Comparison of ENCODE assay signal across 8 mouse cellular contexts in the genomic region with DNA sequence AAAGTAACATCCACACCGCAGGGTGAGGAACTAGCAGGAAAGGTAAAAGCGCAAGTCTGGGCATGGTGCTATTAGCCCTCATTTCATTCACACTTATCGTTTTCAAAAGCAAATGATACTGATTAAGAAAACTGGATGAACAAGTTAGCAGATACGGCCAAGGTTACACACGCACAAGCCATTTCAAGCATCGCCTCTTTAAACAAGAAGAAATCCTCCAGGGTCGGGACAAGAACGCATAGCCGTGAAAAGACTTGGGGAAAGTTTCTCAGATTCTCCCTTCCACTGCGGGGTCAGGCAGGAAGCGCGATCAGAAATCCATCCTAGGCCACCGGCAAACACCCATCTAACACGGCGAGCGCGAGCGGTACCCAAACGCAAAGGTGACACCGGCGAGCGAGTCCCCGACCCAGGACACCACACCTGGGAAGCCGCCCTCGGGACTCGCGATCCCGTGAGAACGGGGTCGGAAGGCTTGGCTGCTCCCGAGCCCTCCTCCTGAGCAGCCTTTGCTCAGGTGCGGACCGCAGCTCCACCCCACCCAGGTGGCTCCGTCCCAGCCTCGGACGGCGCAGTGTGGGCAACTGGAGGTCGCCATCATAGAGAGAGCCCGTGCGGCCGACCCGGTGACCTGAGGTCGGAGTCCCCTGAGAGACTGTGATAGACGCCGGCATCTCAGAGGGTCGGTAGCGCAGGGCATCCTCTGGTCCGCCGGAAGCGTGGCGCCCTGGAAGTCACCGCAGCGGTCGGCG. TPM values are rescaled to one million over a fixed set of nuclear protein-coding genes. Genes with fewer than 3 reads are reported as not detected.
DNase-seq lines count a peak whose midpoint lies in the region; ATAC-seq and TF ChIP-seq lines count a peak whose summit lies in the region.

No protein-coding gene starts in this region.

- peaks cover 17% of the 10 kb centered on the region for H3K4me1 ChIP-seq in kidney, embryonic 16.5 days (ENCODE audit: insufficient read depth, low read length)
- H3K4me1 ChIP-seq in MEL (ENCODE audit: control insufficient read depth in 1 of 2, insufficient read depth in 2 of 2, low read length in 2 of 2) = peaks cover 0 to 4% of the 10 kb centered on the region in 2 experiments; a peak in 3 of 4 replicates
- peaks cover 28% of the 10 kb centered on the region for H3K4me1 ChIP-seq in forebrain, embryonic 10.5 days
- H3K4me1 ChIP-seq in liver, embryonic 11.5 days (replicated peaks; ENCODE audit: control insufficient read depth, insufficient read depth, low read length) = peaks cover 5% of the 10 kb centered on the region; the same call in 1 of the 2 replicates
- H3K4me1 ChIP-seq in small intestine, adult 2 months (ENCODE audit: control insufficient read depth, insufficient read depth, insufficient read length, low read length) = no peaks in the 10 kb centered on the region; the same call in none of the 2 replicates

- peaks cover 7% of the 10 kb centered on the region for H3K36me3 ChIP-seq in kidney, embryonic 16.5 days (ENCODE audit: insufficient read depth, low read length)
- H3K36me3 ChIP-seq in MEL (ENCODE audit: control insufficient read depth in 1 of 2, insufficient read depth in 2 of 2, low read length in 2 of 2) = peaks cover 3 to 9% of the 10 kb centered on the region in 2 experiments; a peak in 2 of 4 replicates
- H3K36me3 ChIP-seq in forebrain, embryonic 10.5 days (replicated peaks) = peaks cover 38% of the 10 kb centered on the region
- H3K36me3 ChIP-seq in liver, embryonic 11.5 days (ENCODE audit: control insufficient read depth, insufficient read depth, low read length) = peaks cover 3% of the 10 kb centered on the region; the same call in 1 of the 2 replicates
- H3K36me3 ChIP-seq in small intestine, adult 2 months (ENCODE audit: control insufficient read depth, insufficient read depth, low read length) = peaks cover 7% of the 10 kb centered on the region

- H3K27ac ChIP-seq in kidney, embryonic 16.5 days (ENCODE audit: low read length) = no peak overlapping the region
- no peak overlapping the region for H3K27ac ChIP-seq in MEL (ENCODE audit: control insufficient read depth, low read depth, low read length)
- H3K27ac ChIP-seq in forebrain, embryonic 10.5 days = peak overlapping the region; percentile 87
- H3K27ac ChIP-seq in liver, embryonic 11.5 days (ENCODE audit: low read depth, low read length) = no peak overlapping the region
- H3K27ac ChIP-seq in small intestine, adult 2 months (ENCODE audit: insufficient read depth, low read depth, low read length) = peak overlapping the region; percentile 78

- no peak for TF ChIP-seq CTCF in MEL (IDR thresholded peaks at IDR 0.05 in 2 of 3, conservative IDR thresholded peaks at IDR 0.05 in 1 of 3; ENCODE audit: control insufficient read depth in 1 of 3, insufficient read depth in 1 of 3, low read depth in 2 of 3, low read length in 3 of 3, poor library complexity in 1 of 3, severe bottlenecking in 1 of 3)
- TF ChIP-seq CTCF in small intestine, adult 2 months (IDR thresholded peaks at IDR 0.05; ENCODE audit: extremely low read depth, insufficient read length, insufficient replicate concordance, low read depth, low read length) = no peak

- peaks cover 3% of the 10 kb centered on the region for H3K9me3 ChIP-seq in kidney, embryonic 16.5 days (ENCODE audit: low read length)
- H3K9me3 ChIP-seq in MEL (replicated peaks; ENCODE audit: insufficient read depth, low read length) = no peaks in the 10 kb centered on the region
- no peaks in the 10 kb centered on the region for H3K9me3 ChIP-seq in forebrain, embryonic 10.5 days
- H3K9me3 ChIP-seq in liver, embryonic 11.5 days (ENCODE audit: control insufficient read depth, low read length) = no peaks in the 10 kb centered on the region

- H3K4me3 ChIP-seq in kidney, embryonic 16.5 days (ENCODE audit: low read length) = peak overlapping the region; percentile 97
- peak overlapping the region; percentile 75 to 83 for H3K4me3 ChIP-seq in MEL (ENCODE audit: control insufficient read depth in 1 of 2, insufficient read depth in 1 of 2, low read depth in 2 of 2, low read length in 2 of 2)
- peak overlapping the region; percentile 98 for H3K4me3 ChIP-seq in forebrain, embryonic 10.5 days
- peak overlapping the region; percentile 96 for H3K4me3 ChIP-seq in liver, embryonic 11.5 days (ENCODE audit: low read depth, low read length)
- peak overlapping the region; percentile 85 for H3K4me3 ChIP-seq in small intestine, adult 2 months (ENCODE audit: low read depth, low read length)

- no peak; a peak in 1 of 4 replicates for TF ChIP-seq POLR2A in MEL (IDR thresholded peaks at IDR 0.05; ENCODE audit: control insufficient read depth in 1 of 2, insufficient read depth in 1 of 2, low read depth in 1 of 2, low read length in 2 of 2, poor library complexity in 1 of 2)
- TF ChIP-seq POLR2A in small intestine, adult 2 months (IDR thresholded peaks at IDR 0.05; ENCODE audit: low read depth, low read length) = no peak; the same call in 1 of the 2 replicates

- no peak for TF ChIP-seq RAD21 in MEL (IDR thresholded peaks at IDR 0.05; ENCODE audit: low read depth, low read length)

- peak; percentile 90 for ATAC-seq in kidney, embryonic 16.5 days (ENCODE audit: low FRiP score, low TSS enrichment)
- peak; percentile 70 for ATAC-seq in liver, embryonic 11.5 days (replicated peaks; ENCODE audit: low FRiP score)

- peak overlapping the region; percentile 90 for H3K4me2 ChIP-seq in kidney, embryonic 16.5 days (replicated peaks; ENCODE audit: low read depth, low read length)
- peak overlapping the region; percentile 92 for H3K4me2 ChIP-seq in liver, embryonic 11.5 days

- WGBS in kidney, embryonic 16.5 days = under 1% methylated on average over 55 of the region's 55 CpGs
- WGBS in forebrain, embryonic 10.5 days = 2% methylated on average over 55 of the region's 55 CpGs
- 1% methylated on average over 55 of the region's 55 CpGs for WGBS in liver, embryonic 11.5 days
- under 1% methylated on average over 55 of the region's 55 CpGs for WGBS in small intestine, adult 2 months

- H3K9ac ChIP-seq in kidney, embryonic 16.5 days (replicated peaks; ENCODE audit: low read length) = peak overlapping the region; percentile 86
- peak overlapping the region; percentile 63 for H3K9ac ChIP-seq in MEL (ENCODE audit: control insufficient read depth, low read depth, low read length, poor library complexity, severe bottlenecking)
- peak overlapping the region; percentile 71 for H3K9ac ChIP-seq in liver, embryonic 11.5 days (ENCODE audit: low read depth, low read length)

- H3K79me2 ChIP-seq in MEL (ENCODE audit: control insufficient read depth, insufficient read depth, low read length, poor library complexity) = peaks cover 3% of the 10 kb centered on the region

- no peaks in the 10 kb centered on the region for H3K27me3 ChIP-seq in kidney, embryonic 16.5 days (ENCODE audit: insufficient read depth, low read length)
- no peaks in the 10 kb centered on the region for H3K27me3 ChIP-seq in MEL (ENCODE audit: control insufficient read depth in 1 of 2, insufficient read depth in 2 of 2, low read length in 2 of 2)
- H3K27me3 ChIP-seq in forebrain, embryonic 10.5 days (ENCODE audit: poor library complexity, severe bottlenecking) = no peaks in the 10 kb centered on the region
- no peaks in the 10 kb centered on the region for H3K27me3 ChIP-seq in liver, embryonic 11.5 days (replicated peaks; ENCODE audit: control insufficient read depth, insufficient read depth, low read length)
- no peaks in the 10 kb centered on the region for H3K27me3 ChIP-seq in small intestine, adult 2 months (ENCODE audit: control insufficient read depth, insufficient read depth, low read length)

- DNase-seq in kidney, adult 11 months = no peak
- no peak for DNase-seq in MEL (ENCODE audit: low read depth, low spot score)
- DNase-seq in forebrain, embryonic 10.5 days (ENCODE audit: extremely low spot score, low spot score) = no peak
- DNase-seq in liver, embryonic 11.5 days (ENCODE audit: low spot score) = no peak
- no peak for DNase-seq in spleen, adult 18-20 months
- DNase-seq in spleen, postnatal 36 days (ENCODE audit: low spot score in 2 of 2) = no peak

- TF ChIP-seq EP300 in MEL (IDR thresholded peaks at IDR 0.05; ENCODE audit: low read depth in 1 of 2, low read length in 2 of 2) = no peak

TF ChIP-seq in MEL, 35 proteins besides CTCF, POLR2A, EP300 and RAD21:
- no peak for TF ChIP-seq TCF12 (IDR thresholded peaks at IDR 0.05; ENCODE audit: low read depth, low read length)

RNA-seq across cellular contexts. Expression of gene Pigf, which starts 0.5 kb away (rescaled TPM):
- polyA plus RNA-seq in kidney, embryonic 16.5 days (2015; fragmentation: Nextera tagmentation; extraction: Ambion mirVana) = 37.9 and 41.5 TPM in 2 replicates
- 24.1 and 24.8 TPM in 2 replicates for total RNA-seq in MEL (2012; rRNA removed)
- 10 to 100 TPM in 1 of 2 experiments, not detected in 1; 19.2 TPM for polyA plus RNA-seq in MEL (2012; ENCODE audit: insufficient read depth in 1 of 2, insufficient read length in 2 of 2, low read depth in 1 of 2, low replicate concordance in 2 of 2, missing spikeins in 1 of 2)
- 49.7 and 56.7 TPM in 2 replicates for polyA plus RNA-seq in forebrain, embryonic 10.5 days (2016; fragmentation: Nextera tagmentation; extraction: Ambion mirVana)
- polyA plus RNA-seq in liver, embryonic 11.5 days (2014; fragmentation: Nextera tagmentation; extraction: Ambion mirVana) = 30.7 and 31.3 TPM in 2 replicates
- polyA plus RNA-seq in small intestine, adult 2 months (2012; rRNA removed) = 1.2 and 2.3 TPM in 2 replicates

RNA-seq across cellular contexts. Expression of gene Cript, which starts 0.7 kb away (rescaled TPM):
- 136 and 140 TPM in 2 replicates for polyA plus RNA-seq in kidney, embryonic 16.5 days (2015; fragmentation: Nextera tagmentation; extraction: Ambion mirVana)
- 29.9 and 30.2 TPM in 2 replicates for total RNA-seq in MEL (2012; rRNA removed)
- 10 to 100 TPM in 1 of 2 experiments, not detected in 1; 41.8 TPM for polyA plus RNA-seq in MEL (2012; ENCODE audit: insufficient read depth in 1 of 2, insufficient read length in 2 of 2, low read depth in 1 of 2, low replicate concordance in 2 of 2, missing spikeins in 1 of 2)
- 142 and 143 TPM in 2 replicates for polyA plus RNA-seq in forebrain, embryonic 10.5 days (2016; fragmentation: Nextera tagmentation; extraction: Ambion mirVana)
- 98.6 and 105 TPM in 2 replicates for polyA plus RNA-seq in liver, embryonic 11.5 days (2014; fragmentation: Nextera tagmentation; extraction: Ambion mirVana)
- 1.4 and 4.4 TPM in 2 replicates for polyA plus RNA-seq in small intestine, adult 2 months (2012; rRNA removed)

Comparison
In these comparisons a context has a peak if more than half of its experiments do, and no peak if none do; other contexts are left out.
1. H3K27ac ChIP-seq: peak in forebrain, embryonic 10.5 days (single experiment) and small intestine, adult 2 months (single experiment); none in kidney, embryonic 16.5 days (single experiment), MEL (single experiment) and liver, embryonic 11.5 days (single experiment).
2. Peak in every context shown above with its lines, with median percentiles within 50 percentile points of each other: H3K4me3 ChIP-seq and H3K9ac ChIP-seq.